Mouse (Mus musculus) ES-Bruce4 (cell line): ENCODE data around the gene Retsat. TPM values are rescaled to one million over a fixed set of nuclear protein-coding genes. Genes with fewer than 3 reads are reported as not detected.
A peak's percentile ranks its signal among the peaks of the same experiment; 100 is the strongest.

Source experiments
- H3K27ac ChIP-seq: 2 replicates; pipeline ENCODE4 v1.5.1; 2012; ENCODE audit warnings: low read length, inconsistent platforms; ENCODE audit not compliant: insufficient read depth
- H3K27me3 ChIP-seq: 2 replicates; pipeline ENCODE4 v1.6.1; 2012; ENCODE audit warnings: mild to moderate bottlenecking, low read length, inconsistent platforms; ENCODE audit not compliant: control insufficient read depth, poor library complexity, insufficient read depth, severe bottlenecking
- H3K36me3 ChIP-seq: 2 replicates; pipeline ENCODE4 v1.6.1; 2012; ENCODE audit warnings: inconsistent platforms, mild to moderate bottlenecking, low read length, moderate library complexity; ENCODE audit not compliant: control insufficient read depth, poor library complexity, insufficient read depth, severe bottlenecking
- H3K4me1 ChIP-seq: one replicate; pipeline ENCODE4 v1.8.1; 2011; ENCODE audit warnings: low read length; ENCODE audit not compliant: control insufficient read depth, insufficient read depth
- H3K4me3 ChIP-seq: 2 replicates; pipeline ENCODE4 v1.5.1; 2011; ENCODE audit warnings: low read depth, mild to moderate bottlenecking, low read length
- H3K9ac ChIP-seq: 2 replicates; pipeline ENCODE4 v1.6.1; 2012; ENCODE audit warnings: low read depth, mild to moderate bottlenecking, inconsistent platforms; ENCODE audit not compliant: poor library complexity, severe bottlenecking
- H3K9me3 ChIP-seq: replicated peaks from 2 replicates; pipeline ENCODE4 v1.6.1; 2012; ENCODE audit warnings: mild to moderate bottlenecking, low read length, inconsistent platforms; ENCODE audit not compliant: control insufficient read depth, poor library complexity, insufficient read depth, severe bottlenecking
- CTCF ChIP-seq: IDR thresholded peaks from one replicate; pipeline ENCODE4 v1.8.1; 2011; ENCODE audit warnings: low read depth, low read length
- EP300 ChIP-seq: IDR thresholded peaks from 2 replicates; pipeline ENCODE4 v1.6.1; 2011; ENCODE audit warnings: low read depth, low read length; ENCODE audit not compliant: insufficient read depth
- POLR2A ChIP-seq: IDR thresholded peaks from one replicate; pipeline ENCODE4 v1.8.1; 2011; ENCODE audit warnings: low read length; ENCODE audit not compliant: insufficient read depth
- polyA plus RNA-seq: library from polyadenylated mRNA; stranded (reverse); fragments of >200 nt; gene quantifications from 2 replicates; pipeline ENCODE4 v1.2.4, GENCODE M21; 2011; ENCODE audit warnings: low read depth; ENCODE audit not compliant: missing spikeins, insufficient read depth, insufficient read length

Retsat gene
- polyA plus RNA-seq, 1 experiment: 5.2 TPM

GRCm38 (mm10) chr6:72601732-72602131 lies 3.5 kb downstream of the Retsat start:
- Histone ChIP-seq H3K4me1 (no peaks in the 10 kb centered on the region), H3K27me3 (no peaks in the 10 kb centered on the region), H3K36me3 (peaks cover 11% of the 10 kb centered on the region; the same call in 1 of the 2 replicates), H3K27ac (no peak overlapping the region), H3K4me3 (no peak overlapping the region), H3K9me3 (no peaks in the 10 kb centered on the region), H3K9ac (no peak overlapping the region)
- TF ChIP-seq CTCF (peak; percentile 89), EP300 (no peak)

DNA sequence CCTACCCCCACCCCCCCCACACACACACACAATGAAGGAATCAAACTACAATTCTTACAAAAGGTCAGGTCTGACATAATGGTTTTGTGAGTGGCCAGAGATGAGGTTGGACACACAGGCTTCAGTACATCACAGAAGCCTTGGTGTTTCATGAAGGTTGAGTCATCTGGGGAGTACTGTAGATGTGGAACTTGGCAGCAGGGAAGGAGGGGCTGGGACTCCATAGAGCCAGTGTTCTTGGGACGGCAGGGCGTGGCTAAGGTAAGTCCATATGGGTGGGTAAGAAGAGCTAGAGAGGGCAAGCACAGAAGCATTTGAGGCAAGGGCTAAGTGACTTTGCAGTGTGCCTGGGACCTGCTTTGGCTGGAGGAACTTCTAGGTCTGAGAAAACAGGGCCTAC lies 5.8 kb downstream of the Retsat start:
- Histone ChIP-seq H3K9me3 (no peaks in the 10 kb centered on the region), H3K27ac (no peak overlapping the region), H3K9ac (no peak overlapping the region), H3K27me3 (no peaks in the 10 kb centered on the region), H3K4me1 (no peaks in the 10 kb centered on the region), H3K4me3 (no peak overlapping the region), H3K36me3 (peaks cover 22% of the 10 kb centered on the region)
- no peak for TF ChIP-seq EP300
- no peak for TF ChIP-seq CTCF
- TF ChIP-seq POLR2A: no peak

DNA sequence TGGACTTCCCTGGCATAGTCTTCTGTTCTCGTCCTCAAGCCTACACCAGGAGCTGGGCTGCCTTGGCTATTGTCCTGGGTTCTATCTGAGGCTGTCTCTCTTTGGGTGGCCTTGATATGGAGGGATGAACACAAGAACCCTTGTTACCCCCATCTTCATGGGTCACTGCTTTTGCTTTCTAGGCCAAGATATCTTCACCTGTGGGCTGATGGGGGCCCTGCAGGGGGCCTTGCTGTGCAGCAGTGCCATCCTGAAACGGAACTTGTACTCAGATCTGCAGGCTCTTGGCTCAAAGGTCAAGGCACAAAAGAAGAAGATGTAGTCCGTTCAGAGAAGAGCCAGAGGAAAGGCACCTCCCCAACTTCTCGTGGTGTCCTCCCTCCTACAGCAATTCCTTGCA lies 8.8 kb downstream of the Retsat start:
- no peaks in the 10 kb centered on the region for H3K4me1 ChIP-seq
- no peak overlapping the region for H3K9ac ChIP-seq
- no peaks in the 10 kb centered on the region for H3K27me3 ChIP-seq
- H3K36me3 ChIP-seq: peaks cover 48% of the 10 kb centered on the region
- no peak overlapping the region for H3K4me3 ChIP-seq
- no peak for TF ChIP-seq EP300
- no peak for TF ChIP-seq POLR2A
- TF ChIP-seq CTCF: no peak
- no peak overlapping the region for H3K27ac ChIP-seq
- H3K9me3 ChIP-seq: no peaks in the 10 kb centered on the region

GRCm38 (mm10) chr6:72607676-72608075 lies 9.4 kb downstream of the Retsat start:
- H3K9ac ChIP-seq: no peak overlapping the region
- H3K4me3 ChIP-seq: no peak overlapping the region
- no peak for TF ChIP-seq CTCF
- TF ChIP-seq POLR2A: no peak
- TF ChIP-seq EP300: no peak
- H3K36me3 ChIP-seq: peaks cover 51% of the 10 kb centered on the region
- no peaks in the 10 kb centered on the region for H3K4me1 ChIP-seq
- no peaks in the 10 kb centered on the region for H3K27me3 ChIP-seq
- no peaks in the 10 kb centered on the region for H3K9me3 ChIP-seq
- H3K27ac ChIP-seq: no peak overlapping the region

DNA sequence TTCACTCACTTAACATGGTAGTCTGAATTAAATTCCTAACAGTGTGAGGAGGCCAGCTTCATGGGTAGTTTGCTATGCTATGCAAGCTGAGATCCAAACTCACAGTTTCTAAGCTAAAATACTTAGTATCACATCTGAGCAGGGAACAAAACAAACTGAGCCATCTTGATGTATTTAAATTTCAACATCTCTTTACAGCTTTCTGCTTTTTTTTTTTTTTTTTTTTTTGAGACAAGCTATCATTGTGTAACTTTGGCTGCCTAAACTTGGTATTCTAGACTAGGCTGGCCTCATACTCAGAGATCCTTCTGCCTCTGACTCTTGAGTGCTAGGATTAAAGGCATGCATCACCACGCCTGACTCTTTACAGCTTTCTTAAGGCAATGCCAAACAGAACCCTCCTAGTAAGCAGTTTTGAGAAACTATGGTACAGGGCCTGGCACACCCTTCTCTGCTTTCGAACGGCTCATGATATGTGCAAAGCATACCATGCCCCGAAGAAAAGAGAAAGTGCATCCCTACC lies 10.4 kb downstream of the Retsat start:
- no peaks in the 10 kb centered on the region for H3K9me3 ChIP-seq
- H3K27me3 ChIP-seq: no peaks in the 10 kb centered on the region
- H3K4me3 ChIP-seq: no peak overlapping the region
- H3K4me1 ChIP-seq: no peaks in the 10 kb centered on the region
- TF ChIP-seq CTCF: no peak
- no peak for TF ChIP-seq EP300
- no peak for TF ChIP-seq POLR2A
- H3K27ac ChIP-seq: no peak overlapping the region
- H3K36me3 ChIP-seq: peaks cover 60% of the 10 kb centered on the region
- no peak overlapping the region for H3K9ac ChIP-seq

DNA sequence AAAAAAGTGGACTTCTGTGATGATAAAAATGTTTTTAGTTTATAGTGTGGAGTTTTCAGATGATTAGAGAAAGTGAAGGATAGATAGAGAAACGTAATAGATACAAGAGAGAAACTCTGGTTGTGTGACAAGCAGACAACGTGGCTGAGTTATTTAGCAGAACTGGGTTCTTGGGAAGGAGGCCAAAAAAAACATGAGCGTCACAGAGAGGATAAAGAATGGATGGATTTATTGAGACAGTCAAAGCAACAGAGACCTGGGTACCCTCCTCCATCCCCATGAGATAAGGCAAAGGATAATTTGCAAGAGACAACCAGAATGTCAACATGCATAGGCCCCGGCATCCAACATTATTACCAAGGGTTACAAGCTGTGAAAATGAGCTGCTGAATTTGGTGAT lies 12.0 kb downstream of the Retsat start:
- Histone ChIP-seq H3K4me3 (no peak overlapping the region), H3K9me3 (no peaks in the 10 kb centered on the region), H3K9ac (no peak overlapping the region), H3K27me3 (no peaks in the 10 kb centered on the region), H3K4me1 (no peaks in the 10 kb centered on the region), H3K27ac (no peak overlapping the region), H3K36me3 (peaks cover 59% of the 10 kb centered on the region)
- TF ChIP-seq POLR2A (no peak), EP300 (no peak), CTCF (no peak)
